Mouse (Mus musculus): ENCODE measurements around the gene Ntm. TPM values are rescaled to one million over a fixed set of nuclear protein-coding genes. Genes with fewer than 3 reads are reported as not detected.

The Ntm gene
- polyA plus RNA-seq, 1 experiment = not detected

DNA sequence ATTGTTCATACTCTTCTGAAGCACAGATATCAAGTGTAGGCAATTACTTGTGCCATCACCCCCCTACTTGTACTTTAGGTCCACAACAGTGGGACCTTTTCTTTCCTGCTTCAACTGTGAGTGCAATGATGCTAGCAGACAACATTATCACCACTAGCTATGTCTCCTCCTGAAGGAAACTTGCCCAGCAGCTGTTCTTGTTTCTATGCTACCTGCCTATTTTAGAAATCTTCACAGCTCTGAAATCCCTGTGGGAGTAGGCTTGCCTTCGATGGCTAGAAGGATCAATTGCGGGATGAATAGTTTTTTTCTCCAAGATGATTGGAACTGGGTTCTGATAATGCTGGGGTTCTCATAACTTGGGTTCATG is 693.7 kb downstream of the Ntm start:
- H3K79me2 ChIP-seq (ENCODE audit: control insufficient read depth, insufficient read depth) = no peaks in the 10 kb centered on the region
- H3ac ChIP-seq (ENCODE audit: control insufficient read depth, insufficient read length) = no peak overlapping the region
- H3K4me3 ChIP-seq = no peak overlapping the region
- no peaks in the 10 kb centered on the region for H3K36me3 ChIP-seq (ENCODE audit: control insufficient read depth, insufficient read depth)
- TF ChIP-seq MYOD1 (IDR thresholded peaks at IDR 0.05; ENCODE audit: control insufficient read depth in 1 of 3, insufficient read length in 2 of 3, low read depth in 2 of 3) = no peak
- TF ChIP-seq E2F4 (IDR thresholded peaks at IDR 0.05; ENCODE audit: insufficient read depth) = no peak
- no peak for TF ChIP-seq TCF3 (IDR thresholded peaks at IDR 0.05; ENCODE audit: insufficient read length, low read depth)
- TF ChIP-seq POLR2A (IDR thresholded peaks at IDR 0.05; ENCODE audit: insufficient read length, low read depth) = no peak
- no peak for TF ChIP-seq SRF (IDR thresholded peaks at IDR 0.05; ENCODE audit: control insufficient read depth, insufficient read length, low read depth)
- no peak overlapping the region for H3K4me2 ChIP-seq (ENCODE audit: low read depth)
- H3K27me3 ChIP-seq (ENCODE audit: control insufficient read depth, insufficient read depth, insufficient read length) = no peaks in the 10 kb centered on the region

- H3K36me3 ChIP-seq (ENCODE audit: control insufficient read depth, insufficient read depth) = no peaks in the 10 kb centered on the region
- H3K4me3 ChIP-seq = no peak overlapping the region
- no peak overlapping the region for H3ac ChIP-seq (ENCODE audit: control insufficient read depth, insufficient read length)
- no peak overlapping the region for H3K4me2 ChIP-seq (ENCODE audit: low read depth)
- H3K27me3 ChIP-seq (ENCODE audit: control insufficient read depth, insufficient read depth, insufficient read length) = no peaks in the 10 kb centered on the region
- TF ChIP-seq CEBPB (IDR thresholded peaks at IDR 0.05; ENCODE audit: insufficient read depth, poor library complexity, severe bottlenecking) = no peak
- TF ChIP-seq SRF (IDR thresholded peaks at IDR 0.05; ENCODE audit: control insufficient read depth, insufficient read length, low read depth) = no peak
- TF ChIP-seq E2F4 (IDR thresholded peaks at IDR 0.05; ENCODE audit: insufficient read depth) = no peak
- no peak for TF ChIP-seq MYOD1 (IDR thresholded peaks at IDR 0.05; ENCODE audit: control insufficient read depth in 1 of 3, insufficient read length in 2 of 3, low read depth in 2 of 3)
- TF ChIP-seq TCF3 (IDR thresholded peaks at IDR 0.05; ENCODE audit: insufficient read length, low read depth) = no peak
- TF ChIP-seq USF1 (IDR thresholded peaks at IDR 0.05; ENCODE audit: low read depth) = no peak
- TF ChIP-seq MAX (IDR thresholded peaks at IDR 0.05; ENCODE audit: low read depth) = no peak
- no peak for TF ChIP-seq MYOG (IDR thresholded peaks at IDR 0.05; ENCODE audit: control insufficient read depth in 1 of 3, insufficient read depth in 1 of 3, insufficient read length in 2 of 3, low read depth in 2 of 3)
- no peaks in the 10 kb centered on the region for H3K79me2 ChIP-seq (ENCODE audit: control insufficient read depth, insufficient read depth)
Observed at GRCm38 (mm10) chr9:29268583-29269276, 694.2 kb downstream of the Ntm start.

- Histone ChIP-seq H3K79me2 (ENCODE audit: control insufficient read depth, insufficient read depth) (no peaks in the 10 kb centered on the region), H3ac (ENCODE audit: control insufficient read depth, insufficient read length) (no peak overlapping the region), H3K36me3 (ENCODE audit: control insufficient read depth, insufficient read depth) (no peaks in the 10 kb centered on the region), H3K27me3 (ENCODE audit: control insufficient read depth, insufficient read depth, insufficient read length) (no peaks in the 10 kb centered on the region), H3K4me3 (no peak overlapping the region), H3K4me2 (ENCODE audit: low read depth) (no peak overlapping the region)
- TF ChIP-seq CEBPB (IDR thresholded peaks at IDR 0.05; ENCODE audit: insufficient read depth, poor library complexity, severe bottlenecking) (no peak), MAX (IDR thresholded peaks at IDR 0.05; ENCODE audit: low read depth) (no peak), REST (IDR thresholded peaks at IDR 0.05; ENCODE audit: insufficient read depth, insufficient read length) (no peak)
Observed at GRCm38 (mm10) chr9:29267663-29268062, 695.3 kb downstream of the Ntm start.

GRCm38 (mm10) chr9:29265177-29265576 is 697.8 kb downstream of the Ntm start:
- Histone ChIP-seq H3K4me3 (no peak overlapping the region), H3K4me2 (ENCODE audit: low read depth) (no peak overlapping the region), H3K36me3 (ENCODE audit: control insufficient read depth, insufficient read depth) (no peaks in the 10 kb centered on the region), H3ac (ENCODE audit: control insufficient read depth, insufficient read length) (no peak overlapping the region), H3K79me2 (ENCODE audit: control insufficient read depth, insufficient read depth) (no peaks in the 10 kb centered on the region), H3K27me3 (ENCODE audit: control insufficient read depth, insufficient read depth, insufficient read length) (no peaks in the 10 kb centered on the region)
- TF ChIP-seq MYOD1 (IDR thresholded peaks at IDR 0.05; ENCODE audit: control insufficient read depth in 1 of 3, insufficient read length in 2 of 3, low read depth in 2 of 3) (no peak), REST (IDR thresholded peaks at IDR 0.05; ENCODE audit: insufficient read depth, insufficient read length) (no peak), POLR2AphosphoS2 (IDR thresholded peaks at IDR 0.05; ENCODE audit: insufficient read length, low read depth) (no peak), MYOG (IDR thresholded peaks at IDR 0.05; ENCODE audit: control insufficient read depth in 1 of 3, insufficient read depth in 1 of 3, insufficient read length in 2 of 3, low read depth in 2 of 3) (no peak), POLR2A (IDR thresholded peaks at IDR 0.05; ENCODE audit: insufficient read length, low read depth) (no peak), SRF (IDR thresholded peaks at IDR 0.05; ENCODE audit: control insufficient read depth, insufficient read length, low read depth) (no peak), TCF3 (IDR thresholded peaks at IDR 0.05; ENCODE audit: insufficient read length, low read depth) (no peak), MAX (IDR thresholded peaks at IDR 0.05; ENCODE audit: low read depth) (no peak), CEBPB (IDR thresholded peaks at IDR 0.05; ENCODE audit: insufficient read depth, poor library complexity, severe bottlenecking) (no peak), TCF12 (IDR thresholded peaks at IDR 0.05; ENCODE audit: insufficient read depth, poor library complexity, severe bottlenecking) (no peak), USF1 (IDR thresholded peaks at IDR 0.05; ENCODE audit: low read depth) (no peak), E2F4 (IDR thresholded peaks at IDR 0.05; ENCODE audit: insufficient read depth) (no peak)

DNA sequence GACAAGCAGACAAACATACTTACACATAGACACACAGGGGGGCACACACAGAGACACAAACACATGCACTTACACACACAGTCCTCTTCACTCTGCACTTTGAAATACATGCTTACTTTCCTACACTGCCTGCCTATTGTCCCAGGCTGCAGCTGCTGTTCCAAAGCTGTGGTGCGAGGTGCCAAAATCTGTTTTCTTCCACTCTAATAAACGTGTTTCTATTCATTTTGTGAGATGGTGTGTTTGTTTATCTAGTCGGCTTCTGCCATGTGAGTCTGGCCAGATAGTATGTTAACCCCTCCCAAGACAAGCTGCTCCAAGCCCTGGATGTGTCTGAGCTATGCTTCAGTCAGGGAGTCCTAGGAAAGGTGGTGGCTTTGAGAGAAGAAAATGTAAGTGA is 700.1 kb downstream of the Ntm start:
- H3K4me3 ChIP-seq = no peak overlapping the region
- H3K27me3 ChIP-seq (ENCODE audit: control insufficient read depth, insufficient read depth, insufficient read length) = no peaks in the 10 kb centered on the region
- TF ChIP-seq MYOD1 (IDR thresholded peaks at IDR 0.05; ENCODE audit: control insufficient read depth in 1 of 3, insufficient read length in 2 of 3, low read depth in 2 of 3) (no peak), REST (IDR thresholded peaks at IDR 0.05; ENCODE audit: insufficient read depth, insufficient read length) (no peak), TCF12 (IDR thresholded peaks at IDR 0.05; ENCODE audit: insufficient read depth, poor library complexity, severe bottlenecking) (no peak), MAX (IDR thresholded peaks at IDR 0.05; ENCODE audit: low read depth) (no peak), POLR2AphosphoS2 (IDR thresholded peaks at IDR 0.05; ENCODE audit: insufficient read length, low read depth) (no peak)
- no peak overlapping the region for H3K4me2 ChIP-seq (ENCODE audit: low read depth)
- no peak overlapping the region for H3ac ChIP-seq (ENCODE audit: control insufficient read depth, insufficient read length)
- H3K36me3 ChIP-seq (ENCODE audit: control insufficient read depth, insufficient read depth) = no peaks in the 10 kb centered on the region
- H3K79me2 ChIP-seq (ENCODE audit: control insufficient read depth, insufficient read depth) = no peaks in the 10 kb centered on the region
